Mouse (Mus musculus): Measurements from ENCODE around the gene Kbtbd3. TPM values are rescaled to one million over a fixed set of nuclear protein-coding genes. Genes with fewer than 3 reads are reported as not detected.

Kbtbd3 gene
- polyA plus RNA-seq, 1 experiment: 5.0 TPM

Other genes with a start within 250 kb of the Kbtbd3 start
- gene Aasdhppt, start 362 bp upstream of the Kbtbd3 start, polyA plus RNA-seq (2012; rRNA removed): 12.3 and 13.5 TPM in 2 replicates
- 36.2 and 39.8 TPM in 2 replicates for gene Msantd4, start 66.7 kb downstream of the Kbtbd3 start, polyA plus RNA-seq (2012; rRNA removed)